Mouse (Mus musculus) kidney, embryonic 15.5 days (tissue): ENCODE results near the gene 4930556J24Rik. TPM values are rescaled to one million over a fixed set of nuclear protein-coding genes. Genes with fewer than 3 reads are reported as not detected.

Experiments used
- ATAC-seq: fragments of 200-750 bp; cut with Nextera tagmentation; replicated peaks from 2 replicates; pipeline ENCODE4 v1.8.0; 2017; ENCODE audit warnings: moderate TSS enrichment; ENCODE audit not compliant: low FRiP score
- H3K27ac ChIP-seq: fragments of 300-500 bp; sonication (generic); 2 replicates; pipeline ENCODE4 v1.5.1; 2015; ENCODE audit warnings: mild to moderate bottlenecking, inconsistent platforms
- H3K27me3 ChIP-seq: fragments of 300-500 bp; sonication (generic); 2 replicates; pipeline ENCODE4 v1.6.1; 2015; ENCODE audit warnings: inconsistent platforms
- H3K36me3 ChIP-seq: fragments of 300-500 bp; sonication (generic); 2 replicates; pipeline ENCODE4 v1.6.1; 2015; ENCODE audit warnings: inconsistent platforms
- H3K4me1 ChIP-seq: fragments of 300-500 bp; sonication (generic); 2 replicates; pipeline ENCODE4 v1.6.1; 2015; ENCODE audit warnings: inconsistent platforms
- H3K4me2 ChIP-seq: fragments of 300-500 bp; sonication (generic); 2 replicates; pipeline ENCODE4 v1.6.1; 2015; ENCODE audit warnings: moderate library complexity, mild to moderate bottlenecking, inconsistent platforms
- H3K4me3 ChIP-seq: fragments of 300-500 bp; sonication (generic); replicated peaks from 2 replicates; pipeline ENCODE4 v1.5.1; 2015; ENCODE audit warnings: mild to moderate bottlenecking, inconsistent platforms
- H3K9ac ChIP-seq: fragments of 300-500 bp; sonication (generic); 2 replicates; pipeline ENCODE4 v1.6.1; 2015; ENCODE audit warnings: mild to moderate bottlenecking, inconsistent platforms
- H3K9me3 ChIP-seq: fragments of 300-500 bp; sonication (generic); replicated peaks from 2 replicates; pipeline ENCODE4 v1.6.1; 2016; ENCODE audit warnings: inconsistent platforms
- WGBS: fragments of 180-500 bp; shearing (Covaris S2); methylation state at CpG from one replicate; pipeline ENCODE4 v1.1.7; 2015; ENCODE audit warnings: mixed read lengths; 5-methylcytosine and 5-hydroxymethylcytosine counted together
- polyA plus RNA-seq: library from polyadenylated mRNA; unstranded; fragments of >200 nt; fragmentation: Nextera tagmentation; extraction: Ambion mirVana; gene quantifications from 2 replicates; pipeline ENCODE4 v1.2.1, GENCODE M21; 2015

4930556J24Rik gene
- polyA plus RNA-seq, 1 experiment from 2014 or later: 0.44 TPM

- H3K4me3 ChIP-seq: no peak overlapping the region
- no peaks in the 10 kb centered on the region for H3K27me3 ChIP-seq
- ATAC-seq: no peak
- WGBS: 100% methylated on average over 1 of the region's 1 CpGs
- no peak overlapping the region for H3K4me2 ChIP-seq
- H3K9me3 ChIP-seq: no peaks in the 10 kb centered on the region
- H3K4me1 ChIP-seq: peaks cover 12% of the 10 kb centered on the region
- H3K9ac ChIP-seq: no peak overlapping the region
- H3K27ac ChIP-seq: 0 out of 2 replicates have a peak overlapping the region, but pooled peaks have one; percentile 2
- H3K36me3 ChIP-seq: peaks cover 25% of the 10 kb centered on the region
Observed at GRCm38 (mm10) chr11:3895933-3896332, 80.6 kb downstream of the 4930556J24Rik start.

- ATAC-seq: no peak; the same call in 1 of the 2 replicates
- WGBS: 4% methylated on average over 9 of the region's 10 CpGs
- H3K4me3 ChIP-seq: peak overlapping the region; percentile 59
Observed at GRCm38 (mm10) chr11:3895458-3895857, 81.1 kb downstream of the 4930556J24Rik start.

GRCm38 (mm10) chr11:3894406-3895281 is 81.9 kb downstream of the 4930556J24Rik start, which contains the start of the genes 4921536K21Rik and Dusp18:
TSS of gene 4921536K21Rik (minus strand) at chr11:3895098.
TSS of gene Dusp18 (plus strand) at chr11:3895240.
- Histone ChIP-seq H3K9ac (peak within 1 kb of the TSS; percentile 64), H3K36me3 (peaks cover 25% of the 10 kb centered on the region), H3K9me3 (no peaks in the 10 kb centered on the region), H3K27me3 (no peaks in the 10 kb centered on the region), H3K4me1 (peaks cover 9% of the 10 kb centered on the region), H3K4me3 (peak within 1 kb of the TSS; percentile 59), H3K27ac (peak within 1 kb of the TSS; percentile 95), H3K4me2 (peak within 1 kb of the TSS; percentile 92)
- WGBS: 3% methylated on average over 46 of the region's 46 CpGs
- peak; percentile 97 for ATAC-seq

More at GRCm38 (mm10) chr11:3895458-3895857, 81.1 kb downstream of the 4930556J24Rik start:
- Histone ChIP-seq H3K9me3 (no peaks in the 10 kb centered on the region), H3K9ac (peak overlapping the region; percentile 64), H3K4me2 (peak overlapping the region; percentile 92), H3K36me3 (peaks cover 25% of the 10 kb centered on the region), H3K4me1 (peaks cover 12% of the 10 kb centered on the region), H3K27ac (peak overlapping the region; percentile 95), H3K27me3 (no peaks in the 10 kb centered on the region)

- H3K4me2 ChIP-seq: peak overlapping the region; percentile 92; the same call in 1 of the 2 replicates
- H3K27me3 ChIP-seq: no peaks in the 10 kb centered on the region
- H3K36me3 ChIP-seq: peaks cover 22% of the 10 kb centered on the region
- 83% methylated on average over 6 of the region's 6 CpGs for WGBS
- ATAC-seq: no peak
- H3K27ac ChIP-seq: no peak overlapping the region
- H3K4me3 ChIP-seq: no peak overlapping the region
- peaks cover 9% of the 10 kb centered on the region for H3K4me1 ChIP-seq
- H3K9ac ChIP-seq: no peak overlapping the region
- H3K9me3 ChIP-seq: no peaks in the 10 kb centered on the region
Observed at GRCm38 (mm10) chr11:3893970-3894369, 82.6 kb downstream of the 4930556J24Rik start.

Other genes with a start within 250 kb of the 4930556J24Rik start
- 0.78 and 0.91 TPM in 2 replicates for gene Osbp2, start 112.9 kb downstream of the 4930556J24Rik start, polyA plus RNA-seq
- 0.49 and 0.64 TPM in 2 replicates for gene 4921536K21Rik, start 81.7 kb downstream of the 4930556J24Rik start, polyA plus RNA-seq
- 13.0 and 13.4 TPM in 2 replicates for gene Dusp18, start 81.5 kb downstream of the 4930556J24Rik start, polyA plus RNA-seq
- gene Slc35e4, start 62.1 kb downstream of the 4930556J24Rik start, polyA plus RNA-seq: 4.6 and 5.1 TPM in 2 replicates
- gene Tcn2, start 44.6 kb downstream of the 4930556J24Rik start, polyA plus RNA-seq: 92.9 and 102 TPM in 2 replicates
- 95.1 and 95.5 TPM in 2 replicates for gene Pes1, start 12.8 kb downstream of the 4930556J24Rik start, polyA plus RNA-seq
- 5.3 and 6.7 TPM in 2 replicates for gene Gal3st1, start 6.9 kb upstream of the 4930556J24Rik start, polyA plus RNA-seq
- not detected in 2 replicates for gene Sec14l4, start 54.7 kb upstream of the 4930556J24Rik start, polyA plus RNA-seq
- gene Sec14l3, start 88.1 kb upstream of the 4930556J24Rik start, polyA plus RNA-seq: not detected in 2 replicates
- 15.9 and 16.0 TPM in 2 replicates for gene Mtfp1, start 118.7 kb upstream of the 4930556J24Rik start, polyA plus RNA-seq
- 1.3 and 2.2 TPM in 2 replicates for gene Sec14l2, start 146.6 kb upstream of the 4930556J24Rik start, polyA plus RNA-seq
- 27.4 and 28.2 TPM in 2 replicates for gene Rnf215, start 158.4 kb upstream of the 4930556J24Rik start, polyA plus RNA-seq
- 7.2 and 9.0 TPM in 2 replicates for gene Ccdc157, start 183.5 kb upstream of the 4930556J24Rik start, polyA plus RNA-seq
- 57.8 and 61.7 TPM in 2 replicates for gene Sf3a1, start 183.6 kb upstream of the 4930556J24Rik start, polyA plus RNA-seq
- 43.9 and 44.5 TPM in 2 replicates for gene Tbc1d10a, start 210.0 kb upstream of the 4930556J24Rik start, polyA plus RNA-seq
- 6.0 and 6.5 TPM in 2 replicates for gene Castor1, start 241.4 kb upstream of the 4930556J24Rik start, polyA plus RNA-seq